Mouse (Mus musculus): ENCODE data around the gene Ift57.

Gene Ift57

DNA sequence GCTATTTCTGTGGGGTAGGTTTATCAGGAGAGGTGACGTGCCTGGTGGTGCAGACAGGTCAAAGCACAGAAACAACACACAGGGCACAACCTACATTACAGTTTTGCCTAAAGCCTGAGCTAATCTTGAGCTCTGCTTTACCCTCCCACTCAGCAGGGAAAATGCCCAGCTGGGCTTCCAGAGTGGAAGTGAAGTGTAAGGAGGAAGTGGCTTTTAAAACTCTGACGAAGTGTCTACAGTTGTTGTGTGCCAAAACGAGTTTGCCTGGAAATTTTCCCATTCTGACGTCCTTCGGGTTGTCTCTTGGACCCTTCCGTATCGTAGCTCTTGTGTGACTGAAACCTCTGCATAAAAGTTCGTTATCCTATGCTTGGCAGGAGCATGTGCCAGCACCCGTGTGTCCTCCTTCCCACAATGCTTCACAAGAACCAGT is 93.4 kb downstream of the Ift57 start:
- DNase-seq (ENCODE audit: low spot score), result no peak

DNA sequence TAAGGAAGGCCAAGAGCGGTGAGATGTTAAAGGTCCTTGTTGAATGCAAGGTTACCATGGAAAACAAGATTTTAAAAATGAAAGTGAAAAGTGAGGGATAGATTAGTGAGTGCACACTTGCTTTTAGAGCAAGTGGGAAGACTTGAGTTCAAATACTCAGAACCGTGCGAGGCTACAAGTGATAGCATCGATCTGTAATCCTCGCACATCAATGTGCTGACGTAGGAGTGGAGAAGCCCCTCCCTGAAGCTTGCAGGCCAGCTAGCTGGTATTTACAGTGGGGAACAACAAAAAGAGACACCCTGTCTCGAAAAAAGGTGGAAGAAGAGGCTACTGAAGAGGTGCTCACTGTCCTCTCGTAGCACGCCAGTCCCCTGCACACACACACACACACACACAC is 94.6 kb downstream of the Ift57 start:
- no peak for DNase-seq (ENCODE audit: low spot score)

DNA sequence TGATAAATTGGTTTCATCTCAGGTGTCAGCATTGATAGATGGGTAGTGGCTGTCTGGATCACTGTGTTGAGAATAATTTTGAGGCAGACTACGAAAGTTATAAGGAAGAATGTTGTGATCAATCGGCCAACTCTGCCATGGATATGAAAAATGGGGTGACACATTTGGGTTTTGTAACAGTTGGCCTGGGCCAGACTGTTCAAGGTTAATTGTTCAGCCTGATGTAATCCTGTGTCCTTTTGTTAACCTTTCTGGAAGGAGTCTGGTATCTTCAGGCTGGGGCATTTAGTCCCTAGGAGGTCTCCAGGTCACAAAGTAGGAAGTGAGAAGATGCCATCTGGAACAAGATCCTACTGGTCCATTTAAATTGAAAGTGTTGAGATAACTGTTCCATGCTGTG is 97.2 kb downstream of the Ift57 start:
- DNase-seq (ENCODE audit: low spot score), result no peak

DNA sequence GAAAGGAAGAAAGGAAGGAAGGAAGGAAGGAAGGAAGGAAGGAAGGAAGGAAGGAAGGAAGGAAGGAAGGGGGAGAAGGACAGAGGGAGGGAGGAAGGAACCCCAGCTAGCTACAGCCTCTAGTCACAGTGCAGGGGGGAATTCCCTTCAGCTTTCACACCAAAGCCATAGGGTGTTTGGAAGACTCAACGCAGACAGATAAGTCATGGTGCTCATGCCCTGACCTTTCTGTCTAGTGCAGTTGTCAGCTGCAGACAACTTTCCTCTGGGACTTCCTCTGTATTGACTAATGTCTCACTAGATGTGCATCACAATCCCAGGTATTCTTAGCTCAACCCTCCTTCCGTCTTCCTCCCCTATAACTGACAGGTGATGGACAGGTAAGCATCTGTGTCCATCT is 97.9 kb downstream of the Ift57 start:
- DNase-seq (ENCODE audit: low spot score), result no peak

DNA sequence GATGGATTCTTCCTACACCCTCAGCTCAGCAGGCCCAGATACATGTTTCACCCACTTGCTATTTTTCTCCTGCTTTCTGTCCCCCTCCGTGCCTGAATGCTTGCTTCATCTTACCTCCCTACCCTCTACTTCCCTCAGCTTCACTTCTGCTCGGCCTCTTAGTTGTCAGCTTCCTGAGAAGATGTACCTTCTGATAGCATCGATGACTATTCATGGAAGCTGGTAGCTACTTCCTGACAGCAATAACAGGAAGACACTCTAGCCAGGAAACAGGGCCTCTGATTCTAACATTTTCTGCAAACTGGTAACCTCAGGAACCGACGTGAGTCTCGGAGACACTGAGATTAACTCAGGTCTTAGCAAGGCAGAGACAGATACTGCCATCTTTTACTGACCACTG is 99.8 kb downstream of the Ift57 start:
- no peak for DNase-seq (ENCODE audit: low spot score)

DNA sequence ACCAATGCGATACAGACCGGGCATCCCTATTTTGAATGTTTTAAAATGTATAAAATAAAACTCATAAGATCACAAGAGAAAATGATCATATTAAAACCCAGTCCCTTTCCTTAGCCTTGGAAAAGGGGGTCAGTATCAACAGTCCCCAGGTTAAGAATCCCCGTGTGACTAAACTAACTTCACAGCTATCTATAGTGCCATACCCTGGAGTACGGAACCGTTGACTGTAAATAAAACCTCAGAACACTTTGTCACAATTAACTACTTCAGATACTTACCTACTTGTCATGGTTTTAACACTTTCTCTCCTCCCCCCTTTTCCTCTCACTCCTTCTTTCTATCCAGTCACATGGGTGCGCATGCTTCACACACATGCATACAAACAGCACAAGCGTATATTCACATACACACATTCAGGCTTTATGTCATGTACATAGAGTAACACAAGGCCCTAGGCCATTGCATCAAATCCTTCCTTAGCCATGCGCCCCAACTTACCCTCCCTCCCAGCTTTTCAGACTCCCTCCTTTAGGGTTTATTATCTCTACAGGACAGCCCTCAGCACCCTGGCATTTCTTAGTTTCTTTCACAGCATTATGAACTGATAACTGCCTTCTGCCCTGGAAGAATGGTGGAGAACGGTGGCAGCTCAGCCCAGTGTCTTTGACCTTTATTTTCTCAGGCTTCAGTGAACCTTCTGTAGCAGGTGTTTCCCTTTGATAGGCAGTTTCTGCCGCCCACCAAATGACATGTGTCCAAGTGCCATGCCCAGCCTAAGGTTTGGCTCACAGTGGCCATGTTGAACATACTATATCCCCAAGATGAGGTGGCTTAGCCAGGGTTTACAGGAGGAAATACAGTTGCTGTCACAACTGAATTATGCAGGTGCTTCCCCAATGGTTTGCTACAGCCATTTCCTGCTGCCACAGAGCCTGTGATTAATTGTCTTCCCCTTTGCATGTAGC is 100.8 kb downstream of the Ift57 start, which contains the start of gene Cd47:
TSS of gene Cd47 (plus strand) at position 937 of the 965 bp plus-strand sequence.
- DNase-seq (ENCODE audit: low spot score), result no peak

DNA sequence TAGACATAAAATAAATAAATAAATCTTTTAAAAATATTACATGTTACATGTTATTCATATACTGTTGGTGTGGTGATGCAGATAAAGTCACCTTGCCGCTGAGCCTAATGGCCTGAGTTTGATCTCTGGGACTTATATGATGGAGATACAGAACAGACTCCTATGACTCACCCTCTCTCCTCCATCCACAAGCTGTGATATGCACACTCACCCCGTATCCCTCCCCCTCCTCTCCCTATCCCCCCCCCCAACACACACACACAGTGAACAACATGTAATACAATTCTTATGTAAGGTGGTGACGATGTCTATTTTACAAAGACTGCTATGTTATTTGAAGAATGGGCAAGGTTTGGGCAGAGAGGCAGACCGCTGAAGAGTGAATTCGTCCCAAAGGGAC is 102.0 kb downstream of the Ift57 start:
- no peak for DNase-seq (ENCODE audit: low spot score)

DNA sequence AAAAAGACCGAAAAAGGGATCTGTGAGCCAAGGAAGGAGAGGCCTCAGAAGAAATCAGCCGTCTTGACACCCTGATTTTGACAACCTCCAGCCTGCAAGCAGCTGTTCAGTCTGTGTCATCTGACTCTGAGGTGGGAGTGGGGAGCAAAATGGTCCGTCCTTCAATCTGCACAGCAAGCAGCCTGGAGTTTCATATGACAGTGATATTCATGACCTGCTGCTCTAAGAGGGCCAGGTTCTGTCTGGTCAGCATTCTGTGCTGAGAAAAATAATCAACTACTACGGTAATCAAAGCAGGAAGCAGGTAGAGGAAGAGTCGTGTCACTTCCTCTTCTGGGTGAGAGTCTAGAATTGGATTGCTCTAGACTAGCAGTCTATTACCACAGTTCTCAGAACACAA is 102.4 kb downstream of the Ift57 start:
- no peak for DNase-seq (ENCODE audit: low spot score)

DNA sequence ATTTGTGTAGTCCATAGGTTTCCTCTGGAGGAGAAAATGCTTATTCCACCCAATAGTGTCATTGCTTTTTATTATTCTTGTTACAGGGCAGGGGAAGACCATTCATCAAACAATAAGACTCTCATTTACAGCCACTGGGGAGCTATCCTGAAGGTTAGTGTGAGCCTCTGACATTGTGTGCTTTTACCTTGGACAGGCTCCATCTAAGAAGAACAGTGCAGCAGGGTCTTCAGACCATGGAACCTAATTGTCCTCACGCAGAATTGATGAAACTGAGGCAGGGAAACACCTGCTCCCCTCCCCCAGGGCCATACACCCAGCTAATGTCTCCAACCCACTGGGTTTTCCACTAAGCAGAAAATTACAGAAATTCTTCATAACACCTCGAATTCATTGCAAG is 104.0 kb downstream of the Ift57 start:
- DNase-seq (ENCODE audit: low spot score), result no peak

DNA sequence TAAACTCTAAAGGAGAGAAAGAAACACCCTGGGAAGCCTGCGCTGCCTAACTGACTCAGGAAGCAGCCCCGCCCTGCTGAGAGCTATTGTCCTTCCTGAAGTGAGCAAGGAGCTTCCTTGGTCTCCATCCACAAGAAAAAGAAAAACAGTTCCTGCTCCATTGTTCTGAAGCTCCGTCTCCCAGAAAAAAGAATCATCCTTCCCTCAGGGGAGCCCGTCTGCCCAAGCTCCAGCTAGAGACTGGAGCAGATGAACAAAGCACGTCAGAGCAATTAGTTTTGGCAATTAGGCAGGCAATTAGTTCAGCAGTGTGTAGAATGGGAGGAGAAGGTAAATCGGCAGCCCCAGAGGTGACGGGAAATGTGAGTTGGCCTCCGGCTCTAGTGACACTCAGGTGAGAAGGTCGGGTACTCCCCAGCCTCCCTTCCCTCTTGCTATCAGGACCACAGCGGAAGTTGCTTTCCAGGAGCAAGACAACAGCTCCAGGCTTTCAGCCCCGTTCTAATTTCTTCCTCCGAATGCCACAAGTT is 105.0 kb downstream of the Ift57 start:
- DNase-seq (ENCODE audit: low spot score), result no peak

DNA sequence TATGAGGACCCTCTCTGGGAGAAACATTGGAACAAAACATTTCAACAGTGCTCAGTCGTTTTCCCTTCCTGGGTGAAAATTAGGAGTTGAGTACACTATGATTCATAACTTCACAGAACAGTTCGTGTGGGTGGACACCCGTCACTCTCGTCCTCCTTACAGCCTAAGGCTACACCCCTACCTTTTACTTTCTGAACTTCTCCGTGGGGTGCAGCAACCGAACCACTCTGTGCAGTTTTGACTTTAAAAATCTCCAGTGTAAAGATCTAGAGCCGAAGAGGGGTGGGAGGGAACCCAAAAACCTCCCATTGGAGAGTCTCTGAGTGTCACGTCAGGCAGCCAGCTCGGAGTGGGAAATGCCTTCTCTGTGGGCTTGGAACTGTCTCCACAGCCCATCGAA is 107.9 kb downstream of the Ift57 start:
- no peak for DNase-seq (ENCODE audit: low spot score)

DNA sequence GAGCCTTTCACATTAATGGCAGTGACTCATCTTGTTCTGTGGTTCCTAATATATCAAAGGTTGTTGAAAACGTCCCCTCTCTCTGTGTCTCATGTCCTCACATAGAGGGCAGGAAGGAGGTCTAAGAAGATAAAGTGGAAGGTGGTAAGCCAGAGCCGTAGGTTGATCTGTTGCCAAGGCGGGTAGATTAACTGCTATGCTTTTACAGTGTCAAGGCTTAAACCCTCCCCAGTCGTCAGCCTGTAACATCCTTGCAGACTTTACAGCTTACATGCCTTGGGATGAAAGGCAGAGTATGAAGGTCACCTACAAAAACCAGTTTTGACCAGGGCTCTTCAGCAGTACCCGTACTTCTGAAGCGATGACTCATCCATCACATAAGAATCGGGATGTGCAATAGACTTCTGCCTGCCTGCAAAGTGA is 108.4 kb downstream of the Ift57 start:
- no peak for DNase-seq (ENCODE audit: low spot score)

DNA sequence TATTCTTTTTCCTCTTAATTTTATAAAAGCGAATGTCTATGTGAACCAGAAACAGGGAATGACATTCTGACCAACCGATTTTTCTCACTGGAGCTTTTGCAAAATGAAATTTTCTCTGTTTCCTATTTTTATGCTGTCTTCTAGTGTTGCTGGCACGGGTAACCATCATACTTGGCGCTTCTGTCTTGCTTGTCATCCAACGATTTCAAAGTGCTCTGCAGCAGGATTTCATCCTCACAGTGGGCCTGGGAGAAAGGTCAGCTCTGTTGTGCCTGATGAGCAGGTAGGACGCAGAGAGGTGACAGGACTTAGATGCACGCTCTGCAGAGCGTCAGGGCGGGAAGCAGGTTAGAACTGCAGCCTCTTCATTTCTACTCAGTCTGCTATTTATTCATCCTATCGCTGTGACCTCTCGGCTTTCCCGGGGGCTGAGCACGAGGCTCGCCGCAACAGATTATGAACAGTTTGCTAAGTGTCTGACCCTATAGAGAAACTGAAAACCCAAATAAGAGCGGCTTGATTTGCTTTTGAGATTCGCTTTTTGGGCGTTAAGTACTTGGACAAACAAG is 108.9 kb downstream of the Ift57 start:
- no peak for DNase-seq (ENCODE audit: low spot score)

DNA sequence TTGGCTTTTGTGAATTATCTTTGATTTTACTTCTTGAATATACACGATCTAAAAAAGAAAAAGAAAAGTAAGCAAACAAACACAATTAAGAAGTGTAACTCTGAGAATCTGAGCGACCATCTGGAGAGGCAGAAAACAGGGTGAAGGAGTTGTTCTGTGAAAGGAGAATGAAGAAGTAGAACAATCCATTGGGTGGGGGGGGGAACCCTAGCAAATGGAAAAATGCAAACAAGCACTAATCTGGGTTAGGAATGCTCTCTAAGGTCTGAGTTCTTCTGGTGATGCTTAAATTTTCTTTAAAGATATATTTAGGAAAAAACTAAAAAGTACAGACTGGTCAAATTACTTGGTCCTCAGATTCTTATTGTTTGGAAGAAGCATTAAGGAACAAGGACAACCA is 112.9 kb downstream of the Ift57 start:
- no peak for DNase-seq (ENCODE audit: low spot score)

DNA sequence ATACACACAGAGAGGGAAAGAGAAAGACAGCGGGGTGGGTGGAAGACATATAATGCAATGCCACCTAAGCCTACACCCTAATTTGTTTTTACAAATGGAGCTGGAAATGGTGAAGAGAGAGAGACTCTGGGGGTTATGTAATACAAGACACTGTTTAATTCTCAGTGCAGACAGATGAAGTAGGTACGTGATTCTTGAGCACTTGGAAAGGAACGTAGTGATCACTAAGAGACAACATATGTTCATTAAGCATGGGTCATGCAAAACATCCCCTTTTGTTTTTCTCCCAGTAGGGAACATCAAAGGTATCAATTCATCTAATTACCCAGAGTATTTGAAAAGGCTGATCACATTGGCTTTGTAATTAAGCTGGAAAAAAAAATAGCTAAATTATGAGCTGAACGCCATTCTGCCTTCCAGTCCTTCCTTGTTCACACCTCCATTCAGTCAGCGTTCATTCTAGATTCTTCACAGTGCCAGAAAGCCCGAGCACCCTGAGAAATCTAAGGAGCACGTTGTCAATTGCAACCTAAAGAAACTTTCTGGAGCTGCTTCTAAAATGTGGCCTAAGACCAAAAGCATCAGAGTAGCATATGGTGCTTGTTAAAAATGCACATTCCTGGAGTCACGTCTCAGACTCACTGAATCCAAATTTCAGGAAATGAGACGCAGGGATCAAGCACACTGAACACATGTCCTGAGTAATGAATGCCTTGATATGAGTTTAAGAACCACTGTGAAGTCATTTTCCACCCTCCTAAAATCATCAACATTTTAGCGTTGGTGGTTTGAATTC is 114.0 kb downstream of the Ift57 start:
- DNase-seq (ENCODE audit: low spot score), result no peak

DNA sequence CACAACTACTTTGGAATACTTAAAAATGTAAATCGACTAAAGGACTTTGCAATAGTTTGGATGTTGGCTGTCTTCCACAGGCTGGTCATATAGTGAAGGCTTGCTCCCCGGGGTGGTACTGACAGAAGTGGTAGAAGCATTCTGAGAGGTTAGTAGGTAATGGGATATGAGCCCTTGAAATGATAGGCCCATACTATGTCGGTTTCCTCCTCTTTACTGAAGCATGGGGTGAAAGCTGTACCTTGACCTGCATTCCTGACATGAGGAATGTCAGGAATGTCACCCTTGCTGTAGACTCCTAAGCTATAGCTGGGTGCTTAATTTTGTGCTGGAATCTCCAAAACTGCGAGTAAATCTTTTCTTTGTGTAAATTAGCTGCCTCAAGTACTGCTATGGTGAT is 115.4 kb downstream of the Ift57 start:
- no peak for DNase-seq (ENCODE audit: low spot score)
